In genomic region chr7:5059421-5059820, GRCm38 (mm10) we compare ENCODE assay signal across 12 mouse cellular contexts. TPM values are rescaled to one million over a fixed set of nuclear protein-coding genes. Genes with fewer than 3 reads are reported as not detected.
DNase-seq lines count a peak whose midpoint lies in the region; ATAC-seq lines count a peak whose summit lies in the region.
"Had no signal": no experiment of that assay in that cellular context is flagged by ENCODE, and none has a peak within 500 bp of the region (broad histone marks: within the 10 kb centered on the region; RNA-seq: fewer than 3 reads in every experiment).

No protein-coding gene starts in this region.

- no peak overlapping the region for H3K4me3 ChIP-seq in kidney, embryonic 16.5 days (ENCODE audit: low read length)
- H3K4me3 ChIP-seq in embryonic facial prominence, embryonic 10.5 days, result 0 out of 2 replicates have a peak overlapping the region, but pooled peaks have one; percentile 67
- no peak overlapping the region for H3K4me3 ChIP-seq in forebrain, embryonic 11.5 days (ENCODE audit: low read depth, low read length)
- no peak overlapping the region for H3K4me3 ChIP-seq in liver, embryonic 13.5 days (replicated peaks)

- no peak for DNase-seq in kidney, adult 9 months
- DNase-seq in embryonic facial prominence, embryonic 10.5 days (ENCODE audit: low spot score), result no peak
- no peak for DNase-seq in forebrain, embryonic 11.5 days (ENCODE audit: low spot score)
- DNase-seq in liver, embryonic 13.5 days, result no peak
- no peak for DNase-seq in urinary bladder, adult 2 months (ENCODE audit: low spot score)
- DNase-seq in thymus, postnatal 14 days, result no peak
- no peak for DNase-seq in adrenal gland, postnatal 4 days (ENCODE audit: low spot score in 2 of 2)

- peaks cover 30% of the 10 kb centered on the region for H3K27me3 ChIP-seq in kidney, embryonic 16.5 days (ENCODE audit: insufficient read depth, low read length)
- H3K27me3 ChIP-seq in embryonic facial prominence, embryonic 10.5 days (replicated peaks; ENCODE audit: low read depth, poor library complexity, severe bottlenecking), result peaks cover 48% of the 10 kb centered on the region
- peaks cover 36% of the 10 kb centered on the region for H3K27me3 ChIP-seq in forebrain, embryonic 11.5 days (ENCODE audit: control insufficient read depth, insufficient read depth, low read length)
- H3K27me3 ChIP-seq in liver, embryonic 13.5 days, result peaks cover 51% of the 10 kb centered on the region

- H3K4me1 ChIP-seq in kidney, embryonic 16.5 days (ENCODE audit: insufficient read depth, low read length), result peaks cover 37% of the 10 kb centered on the region
- H3K4me1 ChIP-seq in embryonic facial prominence, embryonic 10.5 days, result peaks cover 40% of the 10 kb centered on the region
- peaks cover 20% of the 10 kb centered on the region for H3K4me1 ChIP-seq in forebrain, embryonic 11.5 days (replicated peaks; ENCODE audit: control insufficient read depth, insufficient read depth, low read length)
- H3K4me1 ChIP-seq in liver, embryonic 13.5 days (replicated peaks), result peaks cover 35% of the 10 kb centered on the region

- H3K9me3 ChIP-seq in kidney, embryonic 16.5 days (ENCODE audit: low read length), result no peaks in the 10 kb centered on the region
- H3K9me3 ChIP-seq in embryonic facial prominence, embryonic 10.5 days, result 0 out of 2 replicates have a peak, but pooled peaks cover 3% of the 10 kb centered on the region
- no peaks in the 10 kb centered on the region for H3K9me3 ChIP-seq in forebrain, embryonic 11.5 days (ENCODE audit: control insufficient read depth, low read length)
- no peaks in the 10 kb centered on the region for H3K9me3 ChIP-seq in liver, embryonic 13.5 days (replicated peaks)

- H3K36me3 ChIP-seq in kidney, embryonic 16.5 days (ENCODE audit: insufficient read depth, low read length), result no peaks in the 10 kb centered on the region
- peaks cover 4% of the 10 kb centered on the region for H3K36me3 ChIP-seq in embryonic facial prominence, embryonic 10.5 days (replicated peaks)
- H3K36me3 ChIP-seq in forebrain, embryonic 11.5 days (ENCODE audit: control insufficient read depth, insufficient read depth, low read length), result no peaks in the 10 kb centered on the region
- peaks cover 4% of the 10 kb centered on the region; the same call in 1 of the 2 replicates for H3K36me3 ChIP-seq in liver, embryonic 13.5 days

- WGBS in kidney, embryonic 16.5 days, result 90% methylated on average over 12 of the region's 12 CpGs
- 90% methylated on average over 12 of the region's 12 CpGs for WGBS in embryonic facial prominence, embryonic 10.5 days
- 90% methylated on average over 12 of the region's 12 CpGs for WGBS in forebrain, embryonic 11.5 days
- WGBS in liver, embryonic 13.5 days (ENCODE audit: insufficient replicate concordance), result 81% methylated on average over 12 of the region's 12 CpGs

- no peak overlapping the region for H3K27ac ChIP-seq in kidney, embryonic 16.5 days (ENCODE audit: low read length)
- H3K27ac ChIP-seq in embryonic facial prominence, embryonic 10.5 days (replicated peaks), result no peak overlapping the region
- H3K27ac ChIP-seq in forebrain, embryonic 11.5 days (ENCODE audit: low read depth, low read length), result no peak overlapping the region
- no peak overlapping the region for H3K27ac ChIP-seq in liver, embryonic 13.5 days

- H3K9ac ChIP-seq in kidney, embryonic 16.5 days (replicated peaks; ENCODE audit: low read length), result peak overlapping the region; percentile 98; the same call in 1 of the 2 replicates
- peak overlapping the region; percentile 86; the same call in 1 of the 2 replicates for H3K9ac ChIP-seq in forebrain, embryonic 11.5 days (ENCODE audit: low read length)
- H3K9ac ChIP-seq in liver, embryonic 13.5 days, result peak overlapping the region; percentile 92; the same call in 1 of the 2 replicates

- H3K4me2 ChIP-seq in kidney, embryonic 16.5 days (replicated peaks; ENCODE audit: low read depth, low read length), result no peak overlapping the region
- H3K4me2 ChIP-seq in forebrain, embryonic 11.5 days (ENCODE audit: low read depth, low read length, severe bottlenecking), result no peak overlapping the region
- peak overlapping the region; percentile 98 for H3K4me2 ChIP-seq in liver, embryonic 13.5 days

- ATAC-seq in kidney, embryonic 16.5 days (ENCODE audit: low FRiP score, low TSS enrichment), result no peak
- ATAC-seq in forebrain, embryonic 11.5 days (replicated peaks; ENCODE audit: low FRiP score), result no peak
- ATAC-seq in liver, embryonic 13.5 days (ENCODE audit: low read depth), result no peak
- ATAC-seq: lung, postnatal 0 days had no signal

RNA-seq across cellular contexts. Expression of gene U2af2, which starts 2.5 kb away (rescaled TPM):
- 136 and 139 TPM in 2 replicates for polyA plus RNA-seq in kidney, embryonic 16.5 days (2015; fragmentation: Nextera tagmentation; extraction: Ambion mirVana)
- 182 and 189 TPM in 2 replicates for polyA plus RNA-seq in embryonic facial prominence, embryonic 10.5 days (2016; fragmentation: Nextera tagmentation; extraction: Ambion mirVana)
- 222 and 236 TPM in 2 replicates for polyA plus RNA-seq in forebrain, embryonic 11.5 days (2014; fragmentation: Nextera tagmentation; extraction: Ambion mirVana)
- polyA plus RNA-seq in liver, embryonic 13.5 days (2015; fragmentation: Nextera tagmentation; extraction: Ambion mirVana), result 79.1 and 83.0 TPM in 2 replicates
- polyA plus RNA-seq in urinary bladder, adult 2 months (2012; rRNA removed), result 160 and 166 TPM in 2 replicates
- 100 to 1,000 TPM; 207 to 230 TPM for total RNA-seq in adrenal gland, postnatal 4 days (2021)

RNA-seq across cellular contexts. Expression of gene Zfp580, which starts 8.1 kb away (rescaled TPM):
- 35.0 and 44.0 TPM in 2 replicates for polyA plus RNA-seq in kidney, embryonic 16.5 days (2015; fragmentation: Nextera tagmentation; extraction: Ambion mirVana)
- polyA plus RNA-seq in embryonic facial prominence, embryonic 10.5 days (2016; fragmentation: Nextera tagmentation; extraction: Ambion mirVana), result 29.8 and 33.9 TPM in 2 replicates
- polyA plus RNA-seq in forebrain, embryonic 11.5 days (2014; fragmentation: Nextera tagmentation; extraction: Ambion mirVana), result 44.6 and 51.4 TPM in 2 replicates
- 2.2 and 2.7 TPM in 2 replicates for polyA plus RNA-seq in liver, embryonic 13.5 days (2015; fragmentation: Nextera tagmentation; extraction: Ambion mirVana)
- 12.1 and 19.8 TPM in 2 replicates for polyA plus RNA-seq in urinary bladder, adult 2 months (2012; rRNA removed)
- total RNA-seq in adrenal gland, postnatal 4 days (2021), result 10 to 100 TPM; 19.9 to 23.6 TPM

RNA-seq across cellular contexts. Expression of gene Epn1, which starts 20.6 kb away (rescaled TPM):
- polyA plus RNA-seq in kidney, embryonic 16.5 days (2015; fragmentation: Nextera tagmentation; extraction: Ambion mirVana), result 64.9 and 66.6 TPM in 2 replicates
- 56.7 and 58.8 TPM in 2 replicates for polyA plus RNA-seq in embryonic facial prominence, embryonic 10.5 days (2016; fragmentation: Nextera tagmentation; extraction: Ambion mirVana)
- polyA plus RNA-seq in forebrain, embryonic 11.5 days (2014; fragmentation: Nextera tagmentation; extraction: Ambion mirVana), result 70.1 and 75.0 TPM in 2 replicates
- 45.6 and 48.2 TPM in 2 replicates for polyA plus RNA-seq in liver, embryonic 13.5 days (2015; fragmentation: Nextera tagmentation; extraction: Ambion mirVana)
- polyA plus RNA-seq in urinary bladder, adult 2 months (2012; rRNA removed), result 82.8 and 93.1 TPM in 2 replicates
- 100 to 1,000 TPM; 166 to 167 TPM for total RNA-seq in adrenal gland, postnatal 4 days (2021)

RNA-seq across cellular contexts. Expression of gene Zfp784, which starts 21.2 kb away (rescaled TPM):
- 8.1 and 8.2 TPM in 2 replicates for polyA plus RNA-seq in kidney, embryonic 16.5 days (2015; fragmentation: Nextera tagmentation; extraction: Ambion mirVana)
- 2.7 and 2.8 TPM in 2 replicates for polyA plus RNA-seq in embryonic facial prominence, embryonic 10.5 days (2016; fragmentation: Nextera tagmentation; extraction: Ambion mirVana)
- 3.9 and 4.8 TPM in 2 replicates for polyA plus RNA-seq in forebrain, embryonic 11.5 days (2014; fragmentation: Nextera tagmentation; extraction: Ambion mirVana)
- polyA plus RNA-seq in liver, embryonic 13.5 days (2015; fragmentation: Nextera tagmentation; extraction: Ambion mirVana), result 0.93 and 1.4 TPM in 2 replicates
- 9.5 and 9.6 TPM in 2 replicates for polyA plus RNA-seq in urinary bladder, adult 2 months (2012; rRNA removed)
- total RNA-seq in adrenal gland, postnatal 4 days (2021), result 1 to 10 TPM; 7.0 to 7.1 TPM

RNA-seq across cellular contexts. Expression of gene 4632433K11Rik, which starts 25.5 kb away (rescaled TPM):
- 1.3 TPM in 1 of 2 replicates, not detected in the other for polyA plus RNA-seq in kidney, embryonic 16.5 days (2015; fragmentation: Nextera tagmentation; extraction: Ambion mirVana)
- polyA plus RNA-seq in embryonic facial prominence, embryonic 10.5 days (2016; fragmentation: Nextera tagmentation; extraction: Ambion mirVana), result not detected in 2 replicates
- not detected in 2 replicates for polyA plus RNA-seq in forebrain, embryonic 11.5 days (2014; fragmentation: Nextera tagmentation; extraction: Ambion mirVana)
- 0.09 TPM in 1 of 2 replicates, not detected in the other for polyA plus RNA-seq in liver, embryonic 13.5 days (2015; fragmentation: Nextera tagmentation; extraction: Ambion mirVana)
- polyA plus RNA-seq in urinary bladder, adult 2 months (2012; rRNA removed), result not detected in 2 replicates
- total RNA-seq in adrenal gland, postnatal 4 days (2021), result not detected
- total RNA-seq: ES-E14; hematopoietic stem cell, adult 5-6 weeks; layer of hippocampus, postnatal 14 days had no signal
- polyA plus RNA-seq: lung, postnatal 0 days had no signal
